Mouse (Mus musculus) retina, embryonic 14.5 days (tissue): ENCODE results near the gene Plppr4.

Experiments used
- DNase-seq: peaks from one replicate; pipeline ENCODE4 v3.0.0-alpha.2; 2015; ENCODE audit warnings: low spot score

The Plppr4 gene

DNA sequence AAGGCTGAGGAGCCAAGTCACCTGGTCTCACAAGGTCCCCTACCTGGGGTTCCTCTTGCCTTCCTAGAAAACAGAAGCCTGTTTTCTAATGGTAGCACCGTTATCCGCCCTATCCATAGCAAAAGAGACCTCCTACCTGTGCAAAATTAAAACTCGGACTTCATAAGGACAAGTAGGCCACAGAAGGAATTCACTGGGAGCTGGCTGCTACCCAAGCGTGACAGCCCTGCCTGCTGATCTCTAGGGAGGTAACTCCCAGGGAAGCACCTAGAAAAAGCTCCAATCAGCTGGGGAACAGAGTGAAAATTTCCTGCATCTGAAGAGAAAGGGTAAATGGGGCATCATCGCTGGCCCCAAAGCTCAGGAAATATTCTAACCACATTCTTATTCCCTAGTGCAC lies at the start of gene Plppr4:
Gene Plppr4 (minus strand): TSS at position 349 of the 400 bp plus-strand sequence.
- peak; percentile 46 for DNase-seq

GRCm38 (mm10) chr3:117405821-117406220 lies 45.1 kb upstream of the Plppr4 start:
- no peak for DNase-seq

DNA sequence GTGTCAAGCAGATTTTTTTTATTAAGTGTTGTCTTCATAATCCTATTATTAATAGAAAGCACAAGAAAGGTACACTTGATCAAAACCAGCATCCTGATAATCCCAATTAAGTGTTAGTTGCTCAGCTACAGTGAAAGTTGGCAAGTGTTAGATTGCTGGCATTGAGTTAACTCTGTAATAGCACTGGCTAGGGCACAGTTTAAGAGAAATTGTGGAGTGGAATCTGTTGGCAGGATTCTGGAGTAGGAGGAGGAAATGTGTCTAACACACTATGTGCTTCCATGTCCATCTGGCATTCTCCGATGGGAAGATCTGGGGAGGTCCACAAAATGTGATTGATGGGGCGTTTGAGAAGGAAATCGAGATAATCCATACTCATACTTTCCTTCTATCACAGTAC lies 43.1 kb upstream of the Plppr4 start:
- no peak for DNase-seq

DNA sequence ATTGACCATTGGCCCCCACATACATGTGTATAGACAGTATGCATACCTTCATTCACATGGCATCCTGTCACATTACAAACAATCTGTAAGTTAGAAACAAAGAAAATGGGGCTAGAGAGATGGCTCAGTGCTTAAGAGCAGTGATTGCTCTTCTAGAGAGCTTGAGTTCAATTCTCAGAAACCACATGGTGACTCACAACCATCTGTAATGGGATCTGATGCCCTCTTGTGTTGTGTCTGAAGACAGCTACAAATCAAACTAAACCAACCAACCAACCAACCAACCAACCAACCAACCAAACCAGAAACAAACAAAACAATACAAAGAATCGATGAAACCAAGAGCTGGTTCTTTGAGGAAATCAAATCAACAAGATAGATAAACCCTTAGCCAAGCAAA lies 5.4 kb upstream of the Plppr4 start:
- no peak for DNase-seq

DNA sequence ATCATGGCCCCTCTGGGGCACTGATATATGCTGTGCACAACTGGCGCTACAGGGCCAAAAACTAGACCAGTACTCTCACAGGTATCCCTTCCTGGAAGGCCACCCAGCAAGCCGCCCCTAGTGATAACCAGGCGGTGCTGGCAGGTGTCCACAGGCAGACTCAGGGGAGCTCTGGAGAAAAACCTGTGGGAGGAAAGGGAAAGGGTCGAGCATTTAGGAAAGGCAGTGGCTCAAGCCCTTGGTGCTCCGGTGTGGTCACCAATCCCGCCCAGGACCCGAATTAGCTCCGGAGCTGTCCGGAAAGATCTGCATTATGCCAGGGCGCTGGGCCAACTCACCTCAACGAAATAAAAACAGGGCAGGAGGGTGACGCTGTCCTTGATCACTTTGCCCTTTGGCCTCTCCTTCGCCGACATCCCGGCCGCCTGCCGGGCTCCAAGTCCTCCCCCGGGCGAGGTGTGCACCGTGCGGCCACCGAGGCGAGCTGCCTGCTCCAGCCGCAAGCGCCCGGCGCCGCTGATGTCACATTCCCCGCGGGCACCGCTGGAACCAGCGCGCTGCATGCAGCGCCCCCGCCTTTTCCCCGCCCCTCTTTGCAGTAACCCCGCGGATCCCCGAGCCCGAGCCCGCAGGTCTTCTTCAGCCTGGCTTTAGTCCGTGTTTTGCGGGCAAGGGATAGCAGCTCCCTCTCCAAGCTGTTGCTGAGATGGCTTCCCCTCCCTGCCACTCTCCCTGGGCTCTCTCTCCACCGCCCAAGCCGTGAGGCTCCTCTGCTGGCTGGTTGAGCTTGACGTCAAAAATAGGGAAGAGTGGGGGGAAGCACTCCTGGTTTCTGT lies 772 bp downstream of the Plppr4 start:
- peak; percentile 74 for DNase-seq

DNA sequence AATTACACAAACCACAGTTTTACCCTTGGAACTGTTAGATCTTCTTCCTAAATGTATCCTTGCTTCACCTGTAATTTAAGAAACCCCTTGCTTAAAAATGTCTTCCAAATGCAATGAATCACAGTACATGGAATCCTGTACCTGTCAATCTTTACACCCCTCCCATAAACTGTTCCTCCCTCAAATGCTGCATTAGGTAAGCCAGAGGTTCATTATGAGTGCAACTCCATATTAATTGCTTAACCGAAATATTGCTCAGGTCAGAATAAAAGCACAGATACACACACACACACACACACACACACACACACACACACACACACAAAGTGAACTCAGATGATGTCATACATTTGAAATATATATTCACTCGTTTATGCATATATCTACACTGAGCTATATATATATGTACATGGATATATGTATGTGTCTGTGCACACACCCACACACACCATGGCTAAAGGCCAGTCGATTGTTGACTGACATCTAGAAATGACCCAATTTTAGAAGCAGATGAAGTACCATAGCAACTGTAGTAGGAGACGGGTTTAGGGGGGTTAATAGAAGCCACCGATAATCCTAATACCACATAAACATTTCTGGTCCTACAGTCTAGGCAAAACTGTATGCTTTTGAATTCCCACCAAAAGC lies 1.6 kb downstream of the Plppr4 start:
- DNase-seq, result no peak

GRCm38 (mm10) chr3:117357367-117357766 lies 3.3 kb downstream of the Plppr4 start:
- DNase-seq, result no peak

GRCm38 (mm10) chr3:117353940-117354339 lies 6.7 kb downstream of the Plppr4 start:
- no peak for DNase-seq

- DNase-seq, result peak; percentile 56
Observed at GRCm38 (mm10) chr3:117346351-117346750, 14.3 kb downstream of the Plppr4 start.

- no peak for DNase-seq
Observed at GRCm38 (mm10) chr3:117331502-117331901, 29.2 kb downstream of the Plppr4 start.

GRCm38 (mm10) chr3:117329485-117329884 lies 31.2 kb downstream of the Plppr4 start:
- DNase-seq, result no peak

GRCm38 (mm10) chr3:117326551-117326950 lies 34.1 kb downstream of the Plppr4 start:
- no peak for DNase-seq

- DNase-seq, result no peak
Observed at GRCm38 (mm10) chr3:117319671-117320070, 41.0 kb downstream of the Plppr4 start.

DNA sequence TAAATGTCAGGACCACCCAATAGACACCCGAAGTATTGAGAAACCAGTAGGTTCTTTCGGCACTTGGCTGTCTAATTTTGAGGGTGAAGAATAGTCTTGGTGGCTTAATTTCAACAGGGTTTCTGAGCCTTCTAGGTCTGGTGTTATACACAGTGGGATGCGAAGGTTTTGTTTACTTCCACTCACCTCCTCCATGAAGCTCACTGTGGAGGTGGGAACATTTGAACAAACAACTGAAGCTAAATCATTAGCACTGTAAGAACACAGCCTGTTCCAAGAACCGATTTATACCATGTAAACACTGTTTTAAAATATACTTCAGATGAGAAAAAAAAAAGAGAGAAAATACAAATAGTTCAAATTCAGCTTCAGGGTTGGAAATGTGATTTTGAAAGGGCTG lies 47.3 kb downstream of the Plppr4 start:
- DNase-seq, result no peak

- DNase-seq, result no peak
Observed at GRCm38 (mm10) chr3:117312097-117312496, 48.6 kb downstream of the Plppr4 start.

GRCm38 (mm10) chr3:117310801-117311368 lies 49.8 kb downstream of the Plppr4 start:
- no peak for DNase-seq

DNA sequence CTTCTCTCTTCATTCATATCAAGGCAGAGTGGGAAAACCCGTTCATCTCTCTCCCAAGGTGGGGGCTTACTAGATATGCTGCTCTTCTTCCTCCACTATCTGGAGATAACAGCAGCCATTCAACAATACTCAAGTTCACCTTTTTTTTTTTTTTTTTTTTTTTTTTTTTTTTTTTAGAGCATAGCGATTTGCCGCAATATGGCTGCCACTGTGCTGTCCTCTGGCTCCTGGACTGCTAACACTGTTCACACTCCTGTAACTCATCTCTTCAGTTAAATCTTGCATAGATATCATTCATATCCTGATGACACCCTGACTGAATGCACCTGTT lies 51.1 kb downstream of the Plppr4 start:
- no peak for DNase-seq

GRCm38 (mm10) chr3:117308895-117309579 lies 51.6 kb downstream of the Plppr4 start:
- DNase-seq, result no peak

GRCm38 (mm10) chr3:117307555-117307954 lies 53.1 kb downstream of the Plppr4 start:
- DNase-seq, result no peak

DNA sequence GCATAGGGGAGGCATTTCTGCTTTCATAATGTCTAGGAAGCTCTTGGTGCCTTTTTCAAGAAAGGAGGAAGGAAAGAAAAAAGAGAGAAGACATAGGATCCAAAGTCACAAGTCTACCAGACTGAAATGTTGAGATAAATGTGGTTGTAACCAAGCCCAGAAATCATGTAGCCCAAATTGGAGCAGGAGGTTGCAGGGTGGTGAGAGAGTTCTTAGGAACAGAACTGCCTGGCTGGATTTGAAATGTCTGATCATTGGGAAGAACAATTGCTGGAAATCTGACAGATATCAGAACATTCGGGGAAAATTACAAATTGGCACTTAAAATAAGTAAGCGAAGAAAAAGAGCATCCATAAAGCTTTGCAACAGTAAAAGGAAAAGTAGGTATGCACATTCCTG lies 56.6 kb downstream of the Plppr4 start:
- DNase-seq, result no peak

GRCm38 (mm10) chr3:117300735-117301271 lies 59.9 kb downstream of the Plppr4 start:
- peak; percentile 41 for DNase-seq

GRCm38 (mm10) chr3:117297735-117298134 lies 62.9 kb downstream of the Plppr4 start:
- DNase-seq, result no peak
